ENCODE assay signal across 7 mouse cellular contexts in genomic region chr13:65113239-65113638, GRCm38 (mm10). TPM values are rescaled to one million over a fixed set of nuclear protein-coding genes. Genes with fewer than 3 reads are reported as not detected.
DNase-seq lines count a peak whose midpoint lies in the region; ATAC-seq and TF ChIP-seq lines count a peak whose summit lies in the region.

No protein-coding gene starts in this region.

- peaks cover 7% of the 10 kb centered on the region for H3K4me1 ChIP-seq in lung, embryonic 16.5 days (replicated peaks; ENCODE audit: control insufficient read depth, insufficient read depth, low read length)
- H3K4me1 ChIP-seq in embryonic fibroblast, embryonic 13.5 days (ENCODE audit: control insufficient read depth, insufficient read depth, low read length) = no peaks in the 10 kb centered on the region
- H3K4me1 ChIP-seq in limb, embryonic 11.5 days (ENCODE audit: control insufficient read depth, insufficient read depth, low read length) = no peaks in the 10 kb centered on the region
- H3K4me1 ChIP-seq in small intestine, adult 2 months (ENCODE audit: control insufficient read depth, insufficient read depth, insufficient read length, low read length) = no peaks in the 10 kb centered on the region; the same call in 1 of the 2 replicates

- H3K27ac ChIP-seq in lung, embryonic 16.5 days (ENCODE audit: low read length) = peak overlapping the region; percentile 21; the same call in 1 of the 2 replicates
- no peak overlapping the region; the same call in 1 of the 2 replicates for H3K27ac ChIP-seq in embryonic fibroblast, embryonic 13.5 days (ENCODE audit: insufficient read depth, low read length)
- no peak overlapping the region for H3K27ac ChIP-seq in limb, embryonic 11.5 days (replicated peaks; ENCODE audit: low read depth, low read length)
- H3K27ac ChIP-seq in small intestine, adult 2 months (ENCODE audit: insufficient read depth, low read depth, low read length) = no peak overlapping the region

- peak overlapping the region; percentile 84 for H3K4me2 ChIP-seq in lung, embryonic 16.5 days (ENCODE audit: low read depth, low read length)
- H3K4me2 ChIP-seq in limb, embryonic 11.5 days (ENCODE audit: low read depth, severe bottlenecking) = peak overlapping the region; percentile 68

- TF ChIP-seq CTCF in embryonic fibroblast, embryonic 13.5 days (IDR thresholded peaks at IDR 0.05; ENCODE audit: borderline replicate concordance, insufficient read depth, low read length) = no peak
- TF ChIP-seq CTCF in small intestine, adult 2 months (IDR thresholded peaks at IDR 0.05; ENCODE audit: extremely low read depth, insufficient read length, insufficient replicate concordance, low read depth, low read length) = no peak

- ATAC-seq in lung, embryonic 16.5 days (ENCODE audit: low read depth) = peak; percentile 41
- peak; percentile 41; the same call in 1 of the 2 replicates for ATAC-seq in limb, embryonic 11.5 days (ENCODE audit: insufficient number of reproducible peaks, low FRiP score, low TSS enrichment, low read depth)

- H3K27me3 ChIP-seq in lung, embryonic 16.5 days (ENCODE audit: control insufficient read depth, insufficient read depth, low read depth, low read length) = no peaks in the 10 kb centered on the region
- no peaks in the 10 kb centered on the region for H3K27me3 ChIP-seq in limb, embryonic 11.5 days (ENCODE audit: control insufficient read depth, insufficient read depth, low read length)
- H3K27me3 ChIP-seq in small intestine, adult 2 months (ENCODE audit: control insufficient read depth, insufficient read depth, low read length) = no peaks in the 10 kb centered on the region

- TF ChIP-seq POLR2A in embryonic fibroblast, embryonic 13.5 days (IDR thresholded peaks at IDR 0.05; ENCODE audit: low read depth, low read length) = no peak
- TF ChIP-seq POLR2A in small intestine, adult 2 months (IDR thresholded peaks at IDR 0.05; ENCODE audit: low read depth, low read length) = no peak

- peak overlapping the region; percentile 94 for H3K9ac ChIP-seq in lung, embryonic 16.5 days (ENCODE audit: low read length)
- peak overlapping the region; percentile 93 for H3K9ac ChIP-seq in limb, embryonic 11.5 days (ENCODE audit: low read length)

- H3K9me3 ChIP-seq in lung, embryonic 16.5 days (ENCODE audit: control insufficient read depth, low read length) = 0 out of 2 replicates have a peak, but pooled peaks cover under 1% of the 10 kb centered on the region
- no peaks in the 10 kb centered on the region for H3K9me3 ChIP-seq in limb, embryonic 11.5 days (ENCODE audit: control insufficient read depth, low read length)

- H3K36me3 ChIP-seq in lung, embryonic 16.5 days (ENCODE audit: control insufficient read depth, insufficient read depth, low read length) = no peaks in the 10 kb centered on the region
- H3K36me3 ChIP-seq in limb, embryonic 11.5 days (ENCODE audit: control insufficient read depth, insufficient read depth, low read length) = no peaks in the 10 kb centered on the region
- no peaks in the 10 kb centered on the region for H3K36me3 ChIP-seq in small intestine, adult 2 months (ENCODE audit: control insufficient read depth, insufficient read depth, low read length)

- 65% methylated on average over 3 of the region's 3 CpGs for WGBS in lung, embryonic 16.5 days
- WGBS in limb, embryonic 11.5 days = 62% methylated on average over 3 of the region's 3 CpGs
- WGBS in small intestine, adult 2 months = 45% methylated on average over 3 of the region's 3 CpGs

- DNase-seq in lung, postnatal 14 days = no peak
- DNase-seq in limb, embryonic 11.5 days (ENCODE audit: low spot score) = no peak
- no peak for DNase-seq in frontal cortex, postnatal 10 days (ENCODE audit: low spot score in 2 of 2)
- DNase-seq in layer of hippocampus, postnatal 36 days = no peak

- H3K4me3 ChIP-seq in lung, embryonic 16.5 days (ENCODE audit: low read length) = peak overlapping the region; percentile 89
- H3K4me3 ChIP-seq in embryonic fibroblast, embryonic 13.5 days (ENCODE audit: insufficient read depth, low read length) = peak overlapping the region; percentile 81; the same call in 1 of the 2 replicates
- peak overlapping the region; percentile 84 for H3K4me3 ChIP-seq in limb, embryonic 11.5 days (ENCODE audit: low read depth, low read length)
- peak overlapping the region; percentile 98; the same call in 1 of the 2 replicates for H3K4me3 ChIP-seq in small intestine, adult 2 months (ENCODE audit: low read depth, low read length)

RNA-seq across cellular contexts. Expression of gene Mfsd14b, which starts 0.5 kb away (rescaled TPM):
- 53.8 and 56.0 TPM in 2 replicates for polyA plus RNA-seq in lung, embryonic 16.5 days (2015; fragmentation: Nextera tagmentation; extraction: Ambion mirVana)
- 39.4 and 49.1 TPM in 2 replicates for polyA plus RNA-seq in embryonic fibroblast, embryonic 13.5 days (2011; ENCODE audit: insufficient read length, low read depth, missing spikeins)
- 49.3 and 53.6 TPM in 2 replicates for polyA plus RNA-seq in limb, embryonic 11.5 days (2014; fragmentation: Nextera tagmentation; extraction: Ambion mirVana)
- 9.7 and 17.1 TPM in 2 replicates for polyA plus RNA-seq in small intestine, adult 2 months (2012; rRNA removed)
- total RNA-seq in layer of hippocampus, postnatal 36 days (2021) = 10 to 100 TPM; 44.6 to 47.3 TPM

RNA-seq across cellular contexts. Expression of gene Olfr465-ps1, which starts 24.6 kb away (rescaled TPM):
- not detected in 2 replicates for polyA plus RNA-seq in lung, embryonic 16.5 days (2015; fragmentation: Nextera tagmentation; extraction: Ambion mirVana)
- polyA plus RNA-seq in embryonic fibroblast, embryonic 13.5 days (2011; ENCODE audit: insufficient read length, low read depth, missing spikeins) = not detected in 2 replicates
- polyA plus RNA-seq in limb, embryonic 11.5 days (2014; fragmentation: Nextera tagmentation; extraction: Ambion mirVana) = not detected in 2 replicates
- not detected in 2 replicates for polyA plus RNA-seq in small intestine, adult 2 months (2012; rRNA removed)
- total RNA-seq in layer of hippocampus, postnatal 36 days (2021) = not detected

RNA-seq across cellular contexts. Expression of gene Olfr466, which starts 36.8 kb away (rescaled TPM):
- not detected in 2 replicates for polyA plus RNA-seq in lung, embryonic 16.5 days (2015; fragmentation: Nextera tagmentation; extraction: Ambion mirVana)
- not detected in 2 replicates for polyA plus RNA-seq in embryonic fibroblast, embryonic 13.5 days (2011; ENCODE audit: insufficient read length, low read depth, missing spikeins)
- polyA plus RNA-seq in limb, embryonic 11.5 days (2014; fragmentation: Nextera tagmentation; extraction: Ambion mirVana) = not detected in 2 replicates
- polyA plus RNA-seq in small intestine, adult 2 months (2012; rRNA removed) = not detected in 2 replicates
- not detected for total RNA-seq in layer of hippocampus, postnatal 36 days (2021)
